Mouse (Mus musculus): ENCODE measurements at regions not wholly inside any gene's neighbourhood (a gene's known extent, or its start where the extent isn't known, plus 50 kb on each side); places are given as distances from the start of the nearest gene placed in this dataset.

DNA sequence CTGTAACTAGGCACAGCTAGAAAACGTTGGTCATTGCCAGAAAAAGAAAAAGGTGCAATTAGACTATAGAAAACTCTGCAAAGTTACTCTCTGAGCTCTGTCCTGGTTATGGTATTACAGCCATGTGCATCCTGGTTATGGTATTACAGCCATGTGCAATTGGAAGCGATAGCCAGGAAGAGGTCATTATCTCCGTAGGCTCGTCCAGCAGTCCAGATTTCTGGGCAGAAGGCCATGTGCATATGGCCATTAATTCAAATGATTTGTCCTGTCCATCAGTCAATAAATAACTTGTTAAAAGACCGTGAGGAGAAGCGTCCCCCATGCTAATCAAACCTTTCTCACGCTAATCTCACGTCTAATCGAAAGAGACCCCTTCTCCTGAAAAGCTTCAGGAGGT, 75.7 kb upstream of the Samsn1 start:
- TF ChIP-seq GATA1 (IDR thresholded peaks at IDR 0.05; ENCODE audit: borderline replicate concordance, low read length) (no peak), CTCF (IDR thresholded peaks at IDR 0.05; ENCODE audit: low read depth, low read length) (no peak), POLR2AphosphoS5 (IDR thresholded peaks at IDR 0.05; ENCODE audit: insufficient replicate concordance, low read depth, low read length) (no peak), TAL1 (conservative IDR thresholded peaks at IDR 0.05; ENCODE audit: low read depth, low read length) (no peak)
